Mouse (Mus musculus): ENCODE results near the gene Slco3a1.

DNA sequence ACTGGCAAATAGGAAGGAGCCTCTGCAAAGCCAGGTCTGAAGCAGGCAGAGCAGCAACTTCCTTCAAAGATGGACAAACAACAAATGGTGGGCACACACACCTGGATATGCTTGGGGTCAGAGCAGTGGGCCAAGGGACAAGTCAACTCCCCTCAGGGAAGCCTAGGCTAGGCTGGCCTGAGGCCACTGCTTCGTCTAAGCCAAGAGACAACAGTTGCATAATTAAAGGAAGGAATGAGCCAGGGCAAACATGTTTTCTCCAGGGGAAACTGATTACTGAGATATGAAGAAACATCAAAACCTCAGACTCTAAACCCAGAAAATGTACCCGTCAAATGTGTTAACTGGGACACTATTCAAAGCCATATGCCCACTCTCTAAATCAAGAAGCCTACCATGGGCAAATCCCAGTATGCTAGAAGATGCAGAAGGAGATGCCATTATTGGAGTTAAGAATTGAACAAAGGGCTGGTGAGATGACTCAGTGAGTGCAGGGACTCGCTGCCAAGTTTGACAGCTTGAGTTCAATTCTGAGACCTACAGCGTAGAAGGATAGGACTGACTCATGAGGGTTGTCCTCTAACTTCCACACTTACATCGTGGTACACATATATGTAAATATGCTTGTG, 97.1 kb downstream of the Slco3a1 start:
- TF ChIP-seq EP300 (IDR thresholded peaks at IDR 0.05; ENCODE audit: low read depth) = no peak
- no peak for TF ChIP-seq CTCF (IDR thresholded peaks at IDR 0.05; ENCODE audit: low read depth)
